Mouse (Mus musculus) testis, adult 2 months (tissue): ENCODE measurements at regions not wholly inside any gene's neighbourhood (a gene's known extent, or its start where the extent isn't known, plus 50 kb on each side); places are given as distances from the start of the nearest gene placed in this dataset.

Experiments used
- H3K27ac ChIP-seq: fragments of 200-500 bp; 2 replicates; pipeline ENCODE4 v1.5.1; 2012; ENCODE audit warnings: low read depth, low read length; ENCODE audit not compliant: control insufficient read depth, insufficient read depth
- H3K27me3 ChIP-seq: fragments of 200-500 bp; 2 replicates; pipeline ENCODE4 v1.6.1; 2012; ENCODE audit warnings: mild to moderate bottlenecking, low read length, moderate library complexity; ENCODE audit not compliant: control insufficient read depth, insufficient read depth
- H3K36me3 ChIP-seq: fragments of 200-500 bp; 2 replicates; pipeline ENCODE4 v1.6.1; 2012; ENCODE audit warnings: mild to moderate bottlenecking, low read length; ENCODE audit not compliant: control insufficient read depth, insufficient read depth
- H3K4me1 ChIP-seq: fragments of 200-500 bp; 2 replicates; pipeline ENCODE4 v1.6.1; 2012; ENCODE audit warnings: low read length; ENCODE audit not compliant: control insufficient read depth, insufficient read depth
- H3K4me3 ChIP-seq: fragments of 200-500 bp; 2 replicates; pipeline ENCODE4 v1.5.1; 2012; ENCODE audit warnings: low read depth, mild to moderate bottlenecking, low read length, moderate library complexity, mixed read lengths; ENCODE audit not compliant: control insufficient read depth
- CTCF ChIP-seq: fragments of 200-500 bp; IDR thresholded peaks from 2 replicates; pipeline ENCODE4 v1.5.1; 2012; ENCODE audit warnings: low read depth, mild to moderate bottlenecking, inconsistent platforms, low read length, moderate library complexity; ENCODE audit not compliant: control insufficient read depth, insufficient read depth, insufficient replicate concordance
- POLR2A ChIP-seq: fragments of 200-500 bp; IDR thresholded peaks from 2 replicates; pipeline ENCODE4 v1.6.1; 2012; ENCODE audit warnings: low read depth, mild to moderate bottlenecking, inconsistent platforms, low read length, moderate library complexity; ENCODE audit not compliant: control insufficient read depth

DNA sequence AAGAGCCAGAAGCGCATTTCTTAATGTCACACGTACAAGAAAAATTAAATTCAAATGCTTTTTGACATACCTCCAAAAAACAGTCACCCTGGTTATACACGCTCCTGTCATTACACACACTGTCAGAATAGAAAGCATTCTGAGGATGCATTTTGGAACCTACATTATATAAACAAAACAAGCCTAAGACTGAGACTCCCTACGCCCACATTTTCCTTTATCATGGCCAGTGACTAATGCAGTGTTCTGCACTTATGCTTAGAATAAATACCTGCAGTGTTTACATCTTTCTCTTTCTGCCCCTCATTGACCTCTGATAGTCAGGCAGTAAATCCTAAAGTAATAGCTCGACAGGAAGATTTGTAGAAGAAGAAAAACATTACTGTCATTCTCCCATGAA is 354.7 kb upstream of the Pkdcc start:
- H3K27ac ChIP-seq: no peak overlapping the region
- no peaks in the 10 kb centered on the region for H3K36me3 ChIP-seq
- H3K4me1 ChIP-seq: peaks cover 4% of the 10 kb centered on the region; the same call in 1 of the 2 replicates
- TF ChIP-seq POLR2A (no peak), CTCF (no peak)
- no peak overlapping the region for H3K4me3 ChIP-seq
- H3K27me3 ChIP-seq: no peaks in the 10 kb centered on the region

- no peak for TF ChIP-seq POLR2A
- no peak for TF ChIP-seq CTCF
- Histone ChIP-seq H3K4me3 (peak overlapping the region; percentile 12; the same call in 1 of the 2 replicates), H3K27ac (no peak overlapping the region), H3K27me3 (no peaks in the 10 kb centered on the region), H3K4me1 (peaks cover 4% of the 10 kb centered on the region; the same call in 1 of the 2 replicates), H3K36me3 (no peaks in the 10 kb centered on the region)
Measured at GRCm38 (mm10) chr17:82860966-82861365, 354.1 kb upstream of the Pkdcc start.

GRCm38 (mm10) chr17:82877131-82877530 is 338.0 kb upstream of the Pkdcc start:
- Histone ChIP-seq H3K27me3 (no peaks in the 10 kb centered on the region), H3K4me3 (no peak overlapping the region), H3K4me1 (no peaks in the 10 kb centered on the region), H3K27ac (no peak overlapping the region), H3K36me3 (no peaks in the 10 kb centered on the region)
- TF ChIP-seq POLR2A: no peak
- no peak for TF ChIP-seq CTCF

DNA sequence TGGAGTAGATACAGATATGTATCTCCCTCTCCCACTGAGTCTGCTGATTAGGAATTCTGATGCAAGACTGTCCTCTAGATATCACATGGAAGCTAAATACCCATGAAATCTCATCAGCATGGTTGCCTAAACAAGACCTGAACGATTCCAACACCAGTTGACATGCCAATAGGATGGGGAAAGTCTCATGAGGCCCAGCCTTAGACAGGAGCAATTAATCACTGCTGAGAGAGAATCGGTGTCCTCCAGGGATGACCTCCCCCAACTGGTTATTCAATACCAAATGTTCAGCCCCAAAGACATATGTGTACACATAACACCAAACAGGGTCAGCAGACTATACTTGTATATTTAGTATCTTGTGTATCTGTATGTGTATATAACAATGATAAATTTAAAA is 314.5 kb upstream of the Pkdcc start:
- H3K27me3 ChIP-seq: no peaks in the 10 kb centered on the region
- TF ChIP-seq CTCF (no peak), POLR2A (no peak)
- no peaks in the 10 kb centered on the region for H3K36me3 ChIP-seq
- H3K4me3 ChIP-seq: no peak overlapping the region
- no peak overlapping the region for H3K27ac ChIP-seq
- no peaks in the 10 kb centered on the region for H3K4me1 ChIP-seq

- Histone ChIP-seq H3K4me1 (no peaks in the 10 kb centered on the region), H3K36me3 (no peaks in the 10 kb centered on the region)
Measured at GRCm38 (mm10) chr17:82901098-82901891, 313.8 kb upstream of the Pkdcc start.

GRCm38 (mm10) chr17:82904961-82905360 is 310.1 kb upstream of the Pkdcc start:
- Histone ChIP-seq H3K27ac (no peak overlapping the region), H3K4me3 (no peak overlapping the region), H3K36me3 (no peaks in the 10 kb centered on the region), H3K4me1 (no peaks in the 10 kb centered on the region), H3K27me3 (no peaks in the 10 kb centered on the region)
- no peak for TF ChIP-seq CTCF
- TF ChIP-seq POLR2A: no peak

More at GRCm38 (mm10) chr17:82901098-82901891, 313.8 kb upstream of the Pkdcc start:
- Histone ChIP-seq H3K27me3 (no peaks in the 10 kb centered on the region), H3K4me3 (no peak overlapping the region), H3K27ac (no peak overlapping the region)
- no peak for TF ChIP-seq POLR2A
- no peak for TF ChIP-seq CTCF

- Histone ChIP-seq H3K4me3 (no peak overlapping the region), H3K36me3 (no peaks in the 10 kb centered on the region), H3K27me3 (no peaks in the 10 kb centered on the region), H3K4me1 (no peaks in the 10 kb centered on the region), H3K27ac (no peak overlapping the region)
- TF ChIP-seq CTCF: no peak
- TF ChIP-seq POLR2A: no peak
Measured at GRCm38 (mm10) chr17:82905483-82905882, 309.6 kb upstream of the Pkdcc start.
